Mouse (Mus musculus): Measurements from ENCODE around the gene Luc7l3.

- TF ChIP-seq CTCF (IDR thresholded peaks at IDR 0.05), result peak; percentile 49
- TF ChIP-seq EP300 (IDR thresholded peaks at IDR 0.05), result no peak
These were observed 28.1 kb upstream of the Luc7l3 start for GRCm38 (mm10) chr11:94349839-94350238.
